Mouse (Mus musculus) lung, adult 2 months (tissue): ENCODE data around the gene Mroh2a. TPM values are rescaled to one million over a fixed set of nuclear protein-coding genes. Genes with fewer than 3 reads are reported as not detected.

ENCODE experiments used
- DNase-seq: peaks from one replicate; pipeline ENCODE4 v3.0.0; 2022
- H3K4me1 ChIP-seq: fragments of 200-500 bp; 2 replicates; pipeline ENCODE4 v1.6.1; 2011; ENCODE audit warnings: low read length; ENCODE audit not compliant: control insufficient read depth, insufficient read depth
- H3K4me3 ChIP-seq: fragments of 200-500 bp; replicated peaks from 2 replicates; pipeline ENCODE3; 2011; ENCODE audit warnings: low read depth, mild to moderate bottlenecking, control low read depth, low read length; ENCODE audit errors: extremely low read depth
- CTCF ChIP-seq: fragments of 200-500 bp; IDR thresholded peaks from 2 replicates; pipeline ENCODE4 v1.5.1; 2011; ENCODE audit warnings: mild to moderate bottlenecking, low read length, control low read depth; ENCODE audit not compliant: insufficient read depth
- POLR2A ChIP-seq: fragments of 200-500 bp; IDR thresholded peaks from 2 replicates; pipeline ENCODE4 v1.6.1; 2011; ENCODE audit warnings: low read depth, mild to moderate bottlenecking, control low read depth, low read length, borderline replicate concordance; ENCODE audit errors: extremely low read depth
- WGBS: fragments of 180-500 bp; shearing (Covaris S2); methylation state at CpG from one replicate; pipeline ENCODE4 v1.1.7; 2018; 5-methylcytosine and 5-hydroxymethylcytosine counted together
- polyA plus RNA-seq: library from polyadenylated mRNA; depleted of rRNA; stranded (reverse); fragments of >200 nt; gene quantifications from 2 replicates; pipeline ENCODE4 v1.2.3, GENCODE M21; 2012; rRNA removed

Mroh2a gene
- polyA plus RNA-seq = 0.17 and 0.20 TPM in 2 replicates

GRCm38 (mm10) chr1:88226670-88227379, at the start of gene Mroh2a:
TSS of gene Mroh2a (plus strand) at chr1:88226986.
- WGBS = 42% methylated on average over 5 of the region's 5 CpGs
- no peak for TF ChIP-seq CTCF
- no peak for TF ChIP-seq POLR2A
- Histone ChIP-seq H3K4me3 (no peak within 1 kb of the TSS), H3K4me1 (no peaks in the 10 kb centered on the region)
- DNase-seq = peak; percentile 14

- Histone ChIP-seq H3K4me1 (no peaks in the 10 kb centered on the region), H3K4me3 (no peak overlapping the region)
- no peak for DNase-seq
- TF ChIP-seq POLR2A (no peak), CTCF (no peak)
- 86% methylated on average over 1 of the region's 1 CpGs for WGBS
Measured at GRCm38 (mm10) chr1:88179657-88180056, 47.1 kb upstream of the Mroh2a start.

- TF ChIP-seq CTCF = no peak
- no peak for TF ChIP-seq POLR2A
- H3K4me1 ChIP-seq = no peaks in the 10 kb centered on the region
- 91% methylated on average over 5 of the region's 5 CpGs for WGBS
- no peak overlapping the region for H3K4me3 ChIP-seq
- DNase-seq = no peak
Measured at GRCm38 (mm10) chr1:88186325-88186935, 40.4 kb upstream of the Mroh2a start.

- DNase-seq = no peak
- Histone ChIP-seq H3K4me1 (no peaks in the 10 kb centered on the region), H3K4me3 (no peak overlapping the region)
- TF ChIP-seq POLR2A (no peak), CTCF (no peak)
- WGBS = 77% methylated on average over 3 of the region's 3 CpGs
Measured at GRCm38 (mm10) chr1:88192136-88192535, 34.6 kb upstream of the Mroh2a start.

GRCm38 (mm10) chr1:88195687-88196086, 31.1 kb upstream of the Mroh2a start:
- TF ChIP-seq POLR2A (no peak), CTCF (no peak)
- no peaks in the 10 kb centered on the region for H3K4me1 ChIP-seq
- WGBS = 93% methylated on average over 1 of the region's 1 CpGs
- DNase-seq = no peak
- H3K4me3 ChIP-seq = no peak overlapping the region

GRCm38 (mm10) chr1:88197443-88197842, 29.3 kb upstream of the Mroh2a start:
- no peak for TF ChIP-seq POLR2A
- no peak for TF ChIP-seq CTCF
- 72% methylated on average over 3 of the region's 3 CpGs for WGBS
- Histone ChIP-seq H3K4me1 (no peaks in the 10 kb centered on the region), H3K4me3 (no peak overlapping the region)
- no peak for DNase-seq

- TF ChIP-seq POLR2A = no peak
- TF ChIP-seq CTCF = no peak
- DNase-seq = no peak
- WGBS = 67% methylated on average over 2 of the region's 2 CpGs
- H3K4me1 ChIP-seq = no peaks in the 10 kb centered on the region
- no peak overlapping the region for H3K4me3 ChIP-seq
Measured at GRCm38 (mm10) chr1:88199996-88200395, 26.8 kb upstream of the Mroh2a start.

- 71% methylated on average over 7 of the region's 7 CpGs for WGBS
- H3K4me1 ChIP-seq = peaks cover 2% of the 10 kb centered on the region; the same call in 1 of the 2 replicates
- no peak for DNase-seq
- no peak within 1 kb of the TSS for H3K4me3 ChIP-seq
- TF ChIP-seq CTCF = no peak
- no peak for TF ChIP-seq POLR2A
Measured at GRCm38 (mm10) chr1:88200456-88200855, 26.3 kb upstream of the Mroh2a start, which contains the start of gene Ugt1a2. TSS of gene Ugt1a2 (plus strand) at chr1:88200601.

- peak within 1 kb of the TSS; percentile 90 for H3K4me3 ChIP-seq
- no peak for TF ChIP-seq CTCF
- TF ChIP-seq POLR2A = peak; percentile 14; the same call in 1 of the 2 replicates
- 10% methylated on average over 62 of the region's 62 CpGs for WGBS
- DNase-seq = peak; percentile 70
- peaks cover 2% of the 10 kb centered on the region; the same call in 1 of the 2 replicates for H3K4me1 ChIP-seq
Measured at GRCm38 (mm10) chr1:88205294-88205922, 21.4 kb upstream of the Mroh2a start, which contains the start of gene Dnajb3. TSS of gene Dnajb3 (minus strand) at chr1:88205782.
